Mouse (Mus musculus) gastrocnemius, postnatal 36 days (tissue): Measurements from ENCODE around the gene Vmn1r231. TPM values are rescaled to one million over a fixed set of nuclear protein-coding genes. Genes with fewer than 3 reads are reported as not detected.
A peak's percentile ranks its signal among the peaks of the same experiment; 100 is the strongest.

Experiments used
- DNase-seq, 2 experiments: peaks; one replicate each; pipeline ENCODE4 v3.0.0; 2022
- intact Hi-C: fragments of 180-260 bp; cut with DNase I; formaldehyde crosslinking; loops from one replicate; pipeline ENCODE4 v1.15.1; 2025
- long read RNA-seq, 2 experiments: library from polyadenylated mRNA; stranded (forward); transcript quantifications; one replicate each; pipeline ENCODE4 v2.0.0; 2021
- total RNA-seq, 2 experiments: library from RNA; stranded (reverse); gene quantifications; 2 replicates each; pipeline ENCODE4 v1.2.3; 2021

The Vmn1r231 gene
- not detected for total RNA-seq
- long read RNA-seq, experiment 1, result 0 reads
- long read RNA-seq, experiment 2, result 0 reads

- DNase-seq, result no peak
- intact Hi-C loops, result no loop called here
These were observed at the start of gene Vmn1r231 for GRCm38 (mm10) chr17:20904991-20905390. Gene Vmn1r231 (minus strand): TSS chr17:20905091.

GRCm38 (mm10) chr17:20946636-20947035 lies 41.7 kb upstream of the Vmn1r231 start:
- intact Hi-C loops, result no loop called here
- no peak for DNase-seq

GRCm38 (mm10) chr17:20946026-20946565 lies 41.2 kb upstream of the Vmn1r231 start:
- intact Hi-C loops, result no loop called here
- no peak for DNase-seq

- peak; percentile 95 to 99 for DNase-seq
- intact Hi-C loops, result no loop called here
These were observed 40.3 kb upstream of the Vmn1r231 start, which contains the start of gene Ppp2r1a for GRCm38 (mm10) chr17:20944985-20945891. Gene Ppp2r1a (plus strand): TSS chr17:20945311.

- DNase-seq, result no peak
- intact Hi-C loops, result no loop called here
These were observed 39.3 kb upstream of the Vmn1r231 start for GRCm38 (mm10) chr17:20944226-20944625.

- DNase-seq, result no peak
- intact Hi-C loops, result no loop called here
These were observed 14.7 kb upstream of the Vmn1r231 start, which contains the start of gene Vmn1r232 for GRCm38 (mm10) chr17:20919614-20920013. Gene Vmn1r232 (minus strand): TSS chr17:20919714.

- intact Hi-C loops, result no loop called here
- no peak for DNase-seq
These were observed 64.7 kb downstream of the Vmn1r231 start, which contains the start of gene Vmn1r230 for GRCm38 (mm10) chr17:20840144-20840543. Gene Vmn1r230 (plus strand): TSS chr17:20840444.

Other genes with a start within 250 kb of the Vmn1r231 start
- gene Vmn1r226, start 222.2 kb downstream of the Vmn1r231 start, total RNA-seq, result not detected
- not detected for gene Vmn1r227, start 175.2 kb downstream of the Vmn1r231 start, total RNA-seq
- gene Vmn1r228, start 118.9 kb downstream of the Vmn1r231 start, total RNA-seq, result not detected
- gene Vmn1r229, start 93.5 kb downstream of the Vmn1r231 start, total RNA-seq, result not detected
- not detected for gene Vmn1r230, start 64.6 kb downstream of the Vmn1r231 start, total RNA-seq
- not detected for gene Vmn1r232, start 14.6 kb upstream of the Vmn1r231 start, total RNA-seq
- gene Ppp2r1a, start 40.2 kb upstream of the Vmn1r231 start, total RNA-seq, result 10 to 100 TPM; 85.5 to 94.7 TPM
- not detected for gene Vmn1r233, start 91.4 kb upstream of the Vmn1r231 start, total RNA-seq
- gene Zfp160, start 103.8 kb upstream of the Vmn1r231 start, total RNA-seq, result 1 to 10 TPM; 4.2 to 5.1 TPM